ENCODE assay signal across 9 mouse cellular contexts in genomic region chr12:104440087-104440760, GRCm38 (mm10). TPM values are rescaled to one million over a fixed set of nuclear protein-coding genes. Genes with fewer than 3 reads are reported as not detected.
A peak's percentile ranks its signal among the peaks of the same experiment; 100 is the strongest.
DNase-seq lines count a peak whose midpoint lies in the region; ATAC-seq and TF ChIP-seq lines count a peak whose summit lies in the region.
"Had no signal": no experiment of that assay in that cellular context is flagged by ENCODE, and none has a peak within 500 bp of the region (broad histone marks: within the 10 kb centered on the region; RNA-seq: fewer than 3 reads in every experiment).

No protein-coding gene starts in this region.

- 11% methylated on average over 22 of the region's 22 CpGs for WGBS in forebrain, embryonic 11.5 days
- WGBS in heart, embryonic 14.5 days = 12% methylated on average over 22 of the region's 22 CpGs
- WGBS in liver, embryonic 11.5 days = 14% methylated on average over 22 of the region's 22 CpGs
- 12% methylated on average over 22 of the region's 22 CpGs for WGBS in neural tube, embryonic 15.5 days

- H3K27me3 ChIP-seq in CH12.LX (replicated peaks) = peaks cover 72% of the 10 kb centered on the region
- no peaks in the 10 kb centered on the region for H3K27me3 ChIP-seq in forebrain, embryonic 11.5 days (ENCODE audit: control insufficient read depth, insufficient read depth, low read length)
- peaks cover 15% of the 10 kb centered on the region for H3K27me3 ChIP-seq in heart, embryonic 14.5 days (ENCODE audit: control insufficient read depth, insufficient read depth, low read length)
- no peaks in the 10 kb centered on the region for H3K27me3 ChIP-seq in liver, embryonic 11.5 days (replicated peaks; ENCODE audit: control insufficient read depth, insufficient read depth, low read length)
- H3K27me3 ChIP-seq in neural tube, embryonic 15.5 days (replicated peaks) = peaks cover 3% of the 10 kb centered on the region; the same call in 1 of the 2 replicates

- in situ Hi-C loops in CH12.LX (cut with MboI; ENCODE audit: low pct_ligation_motif_present, low pct_unique_long_range_greater_than_20kb, low sequenced_read_pairs) = loop anchor here (25.0 kb wide), 1 partner anchor 497 kb away; no protein-coding TSS in a partner anchor

- H3K79me2 ChIP-seq in CH12.LX (replicated peaks; ENCODE audit: control insufficient read depth, extremely low read depth, insufficient read depth, poor library complexity, severe bottlenecking) = no peaks in the 10 kb centered on the region

- H3K9me3 ChIP-seq in CH12.LX (replicated peaks; ENCODE audit: low read length) = no peaks in the 10 kb centered on the region
- H3K9me3 ChIP-seq in forebrain, embryonic 11.5 days (ENCODE audit: control insufficient read depth, low read length) = no peaks in the 10 kb centered on the region
- no peaks in the 10 kb centered on the region for H3K9me3 ChIP-seq in heart, embryonic 14.5 days (ENCODE audit: control insufficient read depth, low read length)
- H3K9me3 ChIP-seq in liver, embryonic 11.5 days (ENCODE audit: control insufficient read depth, low read length) = no peaks in the 10 kb centered on the region
- H3K9me3 ChIP-seq in neural tube, embryonic 15.5 days (replicated peaks) = no peaks in the 10 kb centered on the region
- H3K9me3 ChIP-seq: embryonic facial prominence, embryonic 15.5 days had no signal

- TF ChIP-seq EP300 in CH12.LX (IDR thresholded peaks at IDR 0.05; ENCODE audit: low read length) = no peak

- H3K36me3 ChIP-seq in CH12.LX (replicated peaks in 1 of 2; ENCODE audit: control insufficient read depth in 1 of 2, insufficient read depth in 1 of 2, low read length in 1 of 2) = no peaks in the 10 kb centered on the region
- no peaks in the 10 kb centered on the region for H3K36me3 ChIP-seq in forebrain, embryonic 11.5 days (ENCODE audit: control insufficient read depth, insufficient read depth, low read length)
- H3K36me3 ChIP-seq in heart, embryonic 14.5 days (ENCODE audit: control insufficient read depth, insufficient read depth, low read length) = no peaks in the 10 kb centered on the region
- H3K36me3 ChIP-seq in liver, embryonic 11.5 days (ENCODE audit: control insufficient read depth, insufficient read depth, low read length) = no peaks in the 10 kb centered on the region
- H3K36me3 ChIP-seq in neural tube, embryonic 15.5 days = no peaks in the 10 kb centered on the region
- H3K36me3 ChIP-seq: embryonic facial prominence, embryonic 15.5 days had no signal

- peaks cover 0 to 2% of the 10 kb centered on the region in 2 experiments; a peak in 1 of 4 replicates for H3K4me1 ChIP-seq in CH12.LX (ENCODE audit: control insufficient read depth in 1 of 2, insufficient read depth in 2 of 2)
- H3K4me1 ChIP-seq in forebrain, embryonic 11.5 days (replicated peaks; ENCODE audit: control insufficient read depth, insufficient read depth, low read length) = 0 out of 2 replicates have a peak, but pooled peaks cover 2% of the 10 kb centered on the region
- H3K4me1 ChIP-seq in heart, embryonic 14.5 days (ENCODE audit: control insufficient read depth in 2 of 2, insufficient read depth in 2 of 2, low read length in 2 of 2) = no peaks in the 10 kb centered on the region
- H3K4me1 ChIP-seq in liver, embryonic 11.5 days (replicated peaks; ENCODE audit: control insufficient read depth, insufficient read depth, low read length) = no peaks in the 10 kb centered on the region
- H3K4me1 ChIP-seq in neural tube, embryonic 15.5 days = 0 out of 2 replicates have a peak, but pooled peaks cover 4% of the 10 kb centered on the region

- peak; percentile 49 for DNase-seq in CH12.LX (ENCODE audit: extremely low read depth)
- peak; percentile 39 for DNase-seq in c-Kit-positive CD71-negative TER-119-negative erythroid progenitor cells, embryonic 14.5 days (ENCODE audit: low read depth)
- DNase-seq in forebrain, embryonic 11.5 days (ENCODE audit: low spot score) = peak; percentile 94
- peak; percentile 90 for DNase-seq in kidney, postnatal 10 days
- peak; percentile 75 for DNase-seq in liver, embryonic 11.5 days (ENCODE audit: low spot score)
- DNase-seq in thymus, postnatal 0 days (ENCODE audit: low spot score) = peak; percentile 51

- H3K4me2 ChIP-seq in CH12.LX (ENCODE audit: insufficient read depth, low read depth, poor library complexity, severe bottlenecking) = no peak overlapping the region
- H3K4me2 ChIP-seq in forebrain, embryonic 11.5 days (ENCODE audit: low read depth, low read length, severe bottlenecking) = no peak overlapping the region
- no peak overlapping the region for H3K4me2 ChIP-seq in heart, embryonic 14.5 days (ENCODE audit: low read length)
- H3K4me2 ChIP-seq in liver, embryonic 11.5 days = no peak overlapping the region
- H3K4me2 ChIP-seq in neural tube, embryonic 15.5 days = no peak overlapping the region
- H3K4me2 ChIP-seq: embryonic facial prominence, embryonic 15.5 days had no signal

- dilution Hi-C loops in CH12.LX (cut with MboI; ENCODE audit: extremely low pct_ligation_motif_present, extremely low pct_unique_long_range_greater_than_20kb, low sequenced_read_pairs) = no loop called here

- peak; percentile 77 to 93 for TF ChIP-seq CTCF in CH12.LX (conservative IDR thresholded peaks at IDR 0.05 in 1 of 2, IDR thresholded peaks at IDR 0.05 in 1 of 2; ENCODE audit: low read depth in 2 of 2, low read length in 2 of 2)

- peak; percentile 69 for ATAC-seq in forebrain, embryonic 11.5 days (replicated peaks; ENCODE audit: low FRiP score)
- ATAC-seq in heart, embryonic 14.5 days (ENCODE audit: insufficient number of reproducible peaks, insufficient read depth, low FRiP score, low read depth) = no peak
- ATAC-seq in liver, embryonic 11.5 days (replicated peaks; ENCODE audit: low FRiP score) = no peak
- peak; percentile 64 for ATAC-seq in neural tube, embryonic 15.5 days (ENCODE audit: low FRiP score)

- TF ChIP-seq POLR2A in CH12.LX (IDR thresholded peaks at IDR 0.05; ENCODE audit: low read depth, low read length) = no peak

- no peak overlapping the region for H3K27ac ChIP-seq in CH12.LX (ENCODE audit: insufficient read depth, low read depth)
- no peak overlapping the region for H3K27ac ChIP-seq in forebrain, embryonic 11.5 days (ENCODE audit: low read depth, low read length)
- H3K27ac ChIP-seq in heart, embryonic 14.5 days (replicated peaks in 1 of 2; ENCODE audit: control insufficient read depth in 1 of 2, insufficient read depth in 1 of 2, low read depth in 2 of 2, low read length in 2 of 2) = no peak overlapping the region
- no peak overlapping the region for H3K27ac ChIP-seq in liver, embryonic 11.5 days (ENCODE audit: low read depth, low read length)
- H3K27ac ChIP-seq in neural tube, embryonic 15.5 days (replicated peaks) = no peak overlapping the region
- H3K27ac ChIP-seq: embryonic facial prominence, embryonic 15.5 days had no signal

- TF ChIP-seq RAD21 in CH12.LX (IDR thresholded peaks at IDR 0.05; ENCODE audit: low read depth, low read length) = peak; percentile 87

- H3K9ac ChIP-seq in CH12.LX (ENCODE audit: insufficient read depth, low read depth) = no peak overlapping the region
- H3K9ac ChIP-seq in forebrain, embryonic 11.5 days (ENCODE audit: low read length) = peak overlapping the region; percentile 48
- peak overlapping the region; percentile 18; the same call in 1 of the 2 replicates for H3K9ac ChIP-seq in heart, embryonic 14.5 days (ENCODE audit: low read length)
- H3K9ac ChIP-seq in liver, embryonic 11.5 days (ENCODE audit: low read depth, low read length) = no peak overlapping the region
- no peak overlapping the region for H3K9ac ChIP-seq in neural tube, embryonic 15.5 days (replicated peaks)
- H3K9ac ChIP-seq: embryonic facial prominence, embryonic 15.5 days had no signal

- H3K4me3 ChIP-seq in CH12.LX (replicated peaks in 1 of 3; ENCODE audit: low read depth in 2 of 3, low read length in 2 of 3, poor library complexity in 1 of 3) = no peak overlapping the region
- no peak overlapping the region for H3K4me3 ChIP-seq in forebrain, embryonic 11.5 days (ENCODE audit: low read depth, low read length)
- no peak overlapping the region for H3K4me3 ChIP-seq in heart, embryonic 14.5 days (ENCODE audit: control insufficient read depth in 1 of 2, insufficient read depth in 1 of 2, low read depth in 1 of 2, low read length in 2 of 2)
- H3K4me3 ChIP-seq in liver, embryonic 11.5 days (ENCODE audit: low read depth, low read length) = no peak overlapping the region
- no peak overlapping the region for H3K4me3 ChIP-seq in neural tube, embryonic 15.5 days (replicated peaks)
- H3K4me3 ChIP-seq: embryonic facial prominence, embryonic 15.5 days had no signal

TF ChIP-seq in CH12.LX, 34 proteins besides CTCF, POLR2A, EP300 and RAD21:
- TF ChIP-seq MYC (IDR thresholded peaks at IDR 0.05; ENCODE audit: low read depth, low read length) = no peak
- peak; percentile 63 for TF ChIP-seq SMC3 (IDR thresholded peaks at IDR 0.05; ENCODE audit: low read depth, low read length)

RNA-seq across cellular contexts. Expression of gene Gsc, which starts 32.9 kb away (rescaled TPM):
- total RNA-seq in CH12.LX (2012; rRNA removed) = not detected in 2 replicates
- total RNA-seq in CH12.LX (2014; rRNA removed) = not detected in 2 replicates
- not detected in 2 replicates for polyA plus RNA-seq in CH12.LX (2012; ENCODE audit: insufficient read length, low read depth)
- polyA plus RNA-seq in forebrain, embryonic 11.5 days (2014; fragmentation: Nextera tagmentation; extraction: Ambion mirVana) = 0.71 and 1.2 TPM in 2 replicates
- polyA plus RNA-seq in heart, embryonic 14.5 days (2014; fragmentation: Nextera tagmentation; extraction: Ambion mirVana) = 0.16 TPM in 1 of 2 replicates, not detected in the other
- 1.3 and 1.4 TPM in 2 replicates for polyA plus RNA-seq in liver, embryonic 11.5 days (2014; fragmentation: Nextera tagmentation; extraction: Ambion mirVana)
- not detected in 2 replicates for polyA plus RNA-seq in neural tube, embryonic 15.5 days (2015; fragmentation: Nextera tagmentation; extraction: Ambion mirVana)
- polyA plus RNA-seq in thymus, postnatal 0 days (2015; fragmentation: Nextera tagmentation; extraction: Ambion mirVana) = 0.13 and 0.21 TPM in 2 replicates

RNA-seq across cellular contexts. Expression of gene Serpina3n, which starts 33.7 kb away (rescaled TPM):
- not detected in 2 replicates for total RNA-seq in CH12.LX (2012; rRNA removed)
- total RNA-seq in CH12.LX (2014; rRNA removed) = not detected in 2 replicates
- not detected in 2 replicates for polyA plus RNA-seq in CH12.LX (2012; ENCODE audit: insufficient read length, low read depth)
- not detected in 2 replicates for polyA plus RNA-seq in forebrain, embryonic 11.5 days (2014; fragmentation: Nextera tagmentation; extraction: Ambion mirVana)
- 0.16 and 0.28 TPM in 2 replicates for polyA plus RNA-seq in heart, embryonic 14.5 days (2014; fragmentation: Nextera tagmentation; extraction: Ambion mirVana)
- polyA plus RNA-seq in liver, embryonic 11.5 days (2014; fragmentation: Nextera tagmentation; extraction: Ambion mirVana) = not detected in 2 replicates
- polyA plus RNA-seq in neural tube, embryonic 15.5 days (2015; fragmentation: Nextera tagmentation; extraction: Ambion mirVana) = 2.5 and 2.7 TPM in 2 replicates
- 2.0 and 2.3 TPM in 2 replicates for polyA plus RNA-seq in thymus, postnatal 0 days (2015; fragmentation: Nextera tagmentation; extraction: Ambion mirVana)

Comparison
In these comparisons a context has a peak if more than half of its experiments do, and no peak if none do; other contexts are left out.
1. DNase-seq: peak in every context shown above with its lines; median percentile 94 in forebrain, embryonic 11.5 days; 90 in kidney, postnatal 10 days; 75 in liver, embryonic 11.5 days; 51 in thymus, postnatal 0 days; 49 in CH12.LX; 39 in c-Kit-positive CD71-negative TER-119-negative erythroid progenitor cells, embryonic 14.5 days.
2. H3K9ac ChIP-seq: peak in forebrain, embryonic 11.5 days (single experiment) and heart, embryonic 14.5 days (single experiment); none in CH12.LX (single experiment), liver, embryonic 11.5 days (single experiment) and neural tube, embryonic 15.5 days (single experiment).
3. ATAC-seq: peak in forebrain, embryonic 11.5 days (single experiment) and neural tube, embryonic 15.5 days (single experiment); none in heart, embryonic 14.5 days (single experiment) and liver, embryonic 11.5 days (single experiment).